Mouse (Mus musculus): ENCODE results near the gene Ssu72. TPM values are rescaled to one million over a fixed set of nuclear protein-coding genes. Genes with fewer than 3 reads are reported as not detected.

Ssu72 gene
- total and polyA plus RNA-seq, 3 experiments: 160 to 245 (median 169) TPM

GRCm38 (mm10) chr4:155779498-155779897, 74.9 kb downstream of the Ssu72 start:
- TF ChIP-seq RAD21 (IDR thresholded peaks at IDR 0.05; ENCODE audit: low read depth, low read length): no peak
- no peak for TF ChIP-seq JUND (conservative IDR thresholded peaks at IDR 0.05; ENCODE audit: low read depth, low read length)
- no peak for TF ChIP-seq SMC3 (IDR thresholded peaks at IDR 0.05; ENCODE audit: low read depth, low read length)
- no peak for TF ChIP-seq EP300 (IDR thresholded peaks at IDR 0.05; ENCODE audit: low read length)
- no peak for TF ChIP-seq POLR2A (IDR thresholded peaks at IDR 0.05; ENCODE audit: low read depth, low read length)
- TF ChIP-seq SIN3A (IDR thresholded peaks at IDR 0.05; ENCODE audit: low read length): no peak
- TF ChIP-seq USF2 (conservative IDR thresholded peaks at IDR 0.05; ENCODE audit: low read depth, low read length): no peak
- TF ChIP-seq MAFK (IDR thresholded peaks at IDR 0.05; ENCODE audit: insufficient replicate concordance, low read length): no peak
- no peak for TF ChIP-seq MAZ (IDR thresholded peaks at IDR 0.05; ENCODE audit: low read depth, low read length)
- no peak for TF ChIP-seq MXI1 (IDR thresholded peaks at IDR 0.05; ENCODE audit: low read depth, low read length)
- no peak for TF ChIP-seq MYC (IDR thresholded peaks at IDR 0.05; ENCODE audit: low read depth, low read length)
- TF ChIP-seq ZMIZ1 (IDR thresholded peaks at IDR 0.05; ENCODE audit: low read depth, low read length): no peak
- no peak for TF ChIP-seq TCF12 (IDR thresholded peaks at IDR 0.05; ENCODE audit: low read depth, low read length)
- no peak for TF ChIP-seq E2F4 (IDR thresholded peaks at IDR 0.05; ENCODE audit: insufficient replicate concordance, low read depth, low read length)
- TF ChIP-seq POLR2AphosphoS2 (IDR thresholded peaks at IDR 0.05; ENCODE audit: low read depth, low read length): no peak
- no peak for DNase-seq (ENCODE audit: extremely low read depth)
- Histone ChIP-seq H3K4me2 (ENCODE audit: insufficient read depth, low read depth, poor library complexity, severe bottlenecking) (no peak overlapping the region), H3K79me2 (replicated peaks; ENCODE audit: control insufficient read depth, extremely low read depth, insufficient read depth, poor library complexity, severe bottlenecking) (no peaks in the 10 kb centered on the region), H3K36me3 (replicated peaks in 1 of 2; ENCODE audit: control insufficient read depth in 1 of 2, insufficient read depth in 1 of 2, low read length in 1 of 2) (no peaks in the 10 kb centered on the region), H3K27me3 (replicated peaks) (peaks cover 26% of the 10 kb centered on the region), H3K9ac (ENCODE audit: insufficient read depth, low read depth) (no peak overlapping the region), H3K27ac (ENCODE audit: insufficient read depth, low read depth) (no peak overlapping the region), H3K4me3 (replicated peaks in 1 of 3; ENCODE audit: low read depth in 2 of 3, low read length in 2 of 3, poor library complexity in 1 of 3) (no peak overlapping the region), H3K4me1 (ENCODE audit: control insufficient read depth in 1 of 2, insufficient read depth in 2 of 2) (peaks cover 12 to 35% of the 10 kb centered on the region in 2 experiments), H3K9me3 (replicated peaks; ENCODE audit: low read length) (no peaks in the 10 kb centered on the region)
- dilution Hi-C loops (cut with MboI; ENCODE audit: extremely low pct_ligation_motif_present, extremely low pct_unique_long_range_greater_than_20kb, low sequenced_read_pairs): no loop called here
- in situ Hi-C loops (cut with MboI; ENCODE audit: low pct_ligation_motif_present, low pct_unique_long_range_greater_than_20kb, low sequenced_read_pairs): no loop called here

- H3K27ac ChIP-seq (ENCODE audit: insufficient read depth, low read depth): no peak overlapping the region
- TF ChIP-seq ETS1 (conservative IDR thresholded peaks at IDR 0.05; ENCODE audit: low read depth, low read length): no peak
- no peak for TF ChIP-seq MAX (IDR thresholded peaks at IDR 0.05; ENCODE audit: low read length)
- no peak for TF ChIP-seq RCOR1 (conservative IDR thresholded peaks at IDR 0.05; ENCODE audit: low read depth, low read length)
- no peak for TF ChIP-seq UBTF (IDR thresholded peaks at IDR 0.05; ENCODE audit: low read depth, low read length)
- no peak for TF ChIP-seq TBP (conservative IDR thresholded peaks at IDR 0.05; ENCODE audit: low read depth, low read length)
- TF ChIP-seq SMC3 (IDR thresholded peaks at IDR 0.05; ENCODE audit: low read depth, low read length): no peak
- TF ChIP-seq RAD21 (IDR thresholded peaks at IDR 0.05; ENCODE audit: low read depth, low read length): no peak
- no peak for TF ChIP-seq PAX5 (IDR thresholded peaks at IDR 0.05; ENCODE audit: low read length)
- H3K4me3 ChIP-seq (replicated peaks in 1 of 3; ENCODE audit: low read depth in 2 of 3, low read length in 2 of 3, poor library complexity in 1 of 3): no peak overlapping the region
- H3K9me3 ChIP-seq (replicated peaks; ENCODE audit: low read length): no peaks in the 10 kb centered on the region
- H3K79me2 ChIP-seq (replicated peaks; ENCODE audit: control insufficient read depth, extremely low read depth, insufficient read depth, poor library complexity, severe bottlenecking): no peaks in the 10 kb centered on the region
- no peak overlapping the region for H3K9ac ChIP-seq (ENCODE audit: insufficient read depth, low read depth)
- H3K36me3 ChIP-seq (replicated peaks in 1 of 2; ENCODE audit: control insufficient read depth in 1 of 2, insufficient read depth in 1 of 2, low read length in 1 of 2): no peaks in the 10 kb centered on the region
- peaks cover 2 to 30% of the 10 kb centered on the region in 2 experiments for H3K4me1 ChIP-seq (ENCODE audit: control insufficient read depth in 1 of 2, insufficient read depth in 2 of 2)
- no peak for DNase-seq (ENCODE audit: extremely low read depth)
- dilution Hi-C loops (cut with MboI; ENCODE audit: extremely low pct_ligation_motif_present, extremely low pct_unique_long_range_greater_than_20kb, low sequenced_read_pairs) (no loop called here), in situ Hi-C loops (cut with MboI; ENCODE audit: low pct_ligation_motif_present, low pct_unique_long_range_greater_than_20kb, low sequenced_read_pairs) (no loop called here)
- peaks cover 34% of the 10 kb centered on the region for H3K27me3 ChIP-seq (replicated peaks)
- no peak overlapping the region for H3K4me2 ChIP-seq (ENCODE audit: insufficient read depth, low read depth, poor library complexity, severe bottlenecking)
Observed at GRCm38 (mm10) chr4:155780895-155781294, 76.3 kb downstream of the Ssu72 start.

Other genes with a start within 250 kb of the Ssu72 start
Only the 20 nearest of the 25 such genes appear.
- 138 and 162 TPM in 2 replicates for gene Nadk, start 142.4 kb upstream of the Ssu72 start, total RNA-seq (2012; rRNA removed)
- gene Nadk, start 142.4 kb upstream of the Ssu72 start, total RNA-seq (2014; rRNA removed): 193 and 204 TPM in 2 replicates
- 199 and 212 TPM in 2 replicates for gene Nadk, start 142.4 kb upstream of the Ssu72 start, polyA plus RNA-seq (2012; ENCODE audit: insufficient read length, low read depth)
- 14.2 and 14.6 TPM in 2 replicates for gene Slc35e2, start 103.4 kb upstream of the Ssu72 start, total RNA-seq (2012; rRNA removed)
- 9.9 and 10.4 TPM in 2 replicates for gene Slc35e2, start 103.4 kb upstream of the Ssu72 start, total RNA-seq (2014; rRNA removed)
- 6.2 and 8.2 TPM in 2 replicates for gene Slc35e2, start 103.4 kb upstream of the Ssu72 start, polyA plus RNA-seq (2012; ENCODE audit: insufficient read length, low read depth)
- gene Cdk11b, start 79.9 kb upstream of the Ssu72 start, total RNA-seq (2012; rRNA removed): 26.6 and 32.5 TPM in 2 replicates
- 13.0 and 15.6 TPM in 2 replicates for gene Cdk11b, start 79.9 kb upstream of the Ssu72 start, total RNA-seq (2014; rRNA removed)
- gene Cdk11b, start 79.9 kb upstream of the Ssu72 start, polyA plus RNA-seq (2012; ENCODE audit: insufficient read length, low read depth): 82.0 and 106 TPM in 2 replicates
- gene Gm10563, start 59.4 kb upstream of the Ssu72 start, total RNA-seq (2012; rRNA removed): not detected in 2 replicates
- not detected in 2 replicates for gene Gm10563, start 59.4 kb upstream of the Ssu72 start, total RNA-seq (2014; rRNA removed)
- not detected in 2 replicates for gene Gm10563, start 59.4 kb upstream of the Ssu72 start, polyA plus RNA-seq (2012; ENCODE audit: insufficient read length, low read depth)
- 3.3 and 7.9 TPM in 2 replicates for gene Mmp23, start 51.4 kb upstream of the Ssu72 start, total RNA-seq (2012; rRNA removed)
- 0.74 and 1.1 TPM in 2 replicates for gene Mmp23, start 51.4 kb upstream of the Ssu72 start, total RNA-seq (2014; rRNA removed)
- 0.95 and 2.0 TPM in 2 replicates for gene Mmp23, start 51.4 kb upstream of the Ssu72 start, polyA plus RNA-seq (2012; ENCODE audit: insufficient read length, low read depth)
- gene Mib2, start 35.6 kb upstream of the Ssu72 start, total RNA-seq (2012; rRNA removed): 24.8 and 66.5 TPM in 2 replicates
- gene Mib2, start 35.6 kb upstream of the Ssu72 start, total RNA-seq (2014; rRNA removed): 17.6 and 19.0 TPM in 2 replicates
- gene Mib2, start 35.6 kb upstream of the Ssu72 start, polyA plus RNA-seq (2012; ENCODE audit: insufficient read length, low read depth): 23.6 and 25.5 TPM in 2 replicates
- 2.4 and 3.2 TPM in 2 replicates for gene Fndc10, start 10.5 kb upstream of the Ssu72 start, total RNA-seq (2012; rRNA removed)
- gene Fndc10, start 10.5 kb upstream of the Ssu72 start, total RNA-seq (2014; rRNA removed): 0.96 and 1.7 TPM in 2 replicates
- gene Fndc10, start 10.5 kb upstream of the Ssu72 start, polyA plus RNA-seq (2012; ENCODE audit: insufficient read length, low read depth): 1.3 and 1.4 TPM in 2 replicates
- 0.34 and 0.38 TPM in 2 replicates for gene Tmem240, start 30.0 kb downstream of the Ssu72 start, total RNA-seq (2012; rRNA removed)
- gene Tmem240, start 30.0 kb downstream of the Ssu72 start, total RNA-seq (2014; rRNA removed): not detected in 2 replicates
- 0.11 and 0.14 TPM in 2 replicates for gene Tmem240, start 30.0 kb downstream of the Ssu72 start, polyA plus RNA-seq (2012; ENCODE audit: insufficient read length, low read depth)
- gene Atad3a, start 56.3 kb downstream of the Ssu72 start, total RNA-seq (2012; rRNA removed): 154 and 175 TPM in 2 replicates
- gene Atad3a, start 56.3 kb downstream of the Ssu72 start, total RNA-seq (2014; rRNA removed): 133 and 135 TPM in 2 replicates
- 182 and 216 TPM in 2 replicates for gene Atad3a, start 56.3 kb downstream of the Ssu72 start, polyA plus RNA-seq (2012; ENCODE audit: insufficient read length, low read depth)
- 1.2 and 1.8 TPM in 2 replicates for gene Vwa1, start 69.9 kb downstream of the Ssu72 start, total RNA-seq (2012; rRNA removed)
- gene Vwa1, start 69.9 kb downstream of the Ssu72 start, total RNA-seq (2014; rRNA removed): 0.12 and 0.15 TPM in 2 replicates
- gene Vwa1, start 69.9 kb downstream of the Ssu72 start, polyA plus RNA-seq (2012; ENCODE audit: insufficient read length, low read depth): 0.12 and 0.13 TPM in 2 replicates
- 0.04 TPM in 2 replicates for gene Tmem88b, start 81.1 kb downstream of the Ssu72 start, total RNA-seq (2012; rRNA removed)
- not detected in 2 replicates for gene Tmem88b, start 81.1 kb downstream of the Ssu72 start, total RNA-seq (2014; rRNA removed)
- gene Tmem88b, start 81.1 kb downstream of the Ssu72 start, polyA plus RNA-seq (2012; ENCODE audit: insufficient read length, low read depth): not detected in 2 replicates
- gene Ankrd65, start 85.6 kb downstream of the Ssu72 start, total RNA-seq (2012; rRNA removed): not detected in 2 replicates
- not detected in 2 replicates for gene Ankrd65, start 85.6 kb downstream of the Ssu72 start, total RNA-seq (2014; rRNA removed)
- gene Ankrd65, start 85.6 kb downstream of the Ssu72 start, polyA plus RNA-seq (2012; ENCODE audit: insufficient read length, low read depth): not detected in 2 replicates
- gene Mrpl20, start 98.1 kb downstream of the Ssu72 start, total RNA-seq (2012; rRNA removed): 146 and 238 TPM in 2 replicates
- gene Mrpl20, start 98.1 kb downstream of the Ssu72 start, total RNA-seq (2014; rRNA removed): 230 and 244 TPM in 2 replicates
- 193 and 212 TPM in 2 replicates for gene Mrpl20, start 98.1 kb downstream of the Ssu72 start, polyA plus RNA-seq (2012; ENCODE audit: insufficient read length, low read depth)
- 63.0 and 63.7 TPM in 2 replicates for gene Ccnl2, start 107.7 kb downstream of the Ssu72 start, total RNA-seq (2012; rRNA removed)
- gene Ccnl2, start 107.7 kb downstream of the Ssu72 start, total RNA-seq (2014; rRNA removed): 67.7 and 79.7 TPM in 2 replicates
- gene Ccnl2, start 107.7 kb downstream of the Ssu72 start, polyA plus RNA-seq (2012; ENCODE audit: insufficient read length, low read depth): 59.6 and 64.8 TPM in 2 replicates
- gene Aurkaip1, start 126.5 kb downstream of the Ssu72 start, total RNA-seq (2012; rRNA removed): 142 and 149 TPM in 2 replicates
- gene Aurkaip1, start 126.5 kb downstream of the Ssu72 start, total RNA-seq (2014; rRNA removed): 162 and 182 TPM in 2 replicates
- gene Aurkaip1, start 126.5 kb downstream of the Ssu72 start, polyA plus RNA-seq (2012; ENCODE audit: insufficient read length, low read depth): 138 and 141 TPM in 2 replicates
- 17.2 and 24.0 TPM in 2 replicates for gene Mxra8, start 134.9 kb downstream of the Ssu72 start, total RNA-seq (2012; rRNA removed)
- gene Mxra8, start 134.9 kb downstream of the Ssu72 start, total RNA-seq (2014; rRNA removed): 8.8 and 10.8 TPM in 2 replicates
- gene Mxra8, start 134.9 kb downstream of the Ssu72 start, polyA plus RNA-seq (2012; ENCODE audit: insufficient read length, low read depth): 10.8 and 12.4 TPM in 2 replicates
- gene Dvl1, start 142.6 kb downstream of the Ssu72 start, total RNA-seq (2012; rRNA removed): 52.1 and 55.1 TPM in 2 replicates
- gene Dvl1, start 142.6 kb downstream of the Ssu72 start, total RNA-seq (2014; rRNA removed): 25.8 and 28.5 TPM in 2 replicates
- 21.4 and 23.9 TPM in 2 replicates for gene Dvl1, start 142.6 kb downstream of the Ssu72 start, polyA plus RNA-seq (2012; ENCODE audit: insufficient read length, low read depth)
- gene Tas1r3, start 158.6 kb downstream of the Ssu72 start, total RNA-seq (2012; rRNA removed): 0.63 and 0.89 TPM in 2 replicates
- gene Tas1r3, start 158.6 kb downstream of the Ssu72 start, total RNA-seq (2014; rRNA removed): 0.09 and 0.15 TPM in 2 replicates
- gene Tas1r3, start 158.6 kb downstream of the Ssu72 start, polyA plus RNA-seq (2012; ENCODE audit: insufficient read length, low read depth): 0.34 and 0.47 TPM in 2 replicates
- 12.1 and 16.2 TPM in 2 replicates for gene Cptp, start 164.6 kb downstream of the Ssu72 start, total RNA-seq (2012; rRNA removed)
- gene Cptp, start 164.6 kb downstream of the Ssu72 start, total RNA-seq (2014; rRNA removed): 8.0 and 9.0 TPM in 2 replicates
- gene Cptp, start 164.6 kb downstream of the Ssu72 start, polyA plus RNA-seq (2012; ENCODE audit: insufficient read length, low read depth): 15.5 and 16.5 TPM in 2 replicates
- gene Ints11, start 164.7 kb downstream of the Ssu72 start, total RNA-seq (2012; rRNA removed): 97.6 and 103 TPM in 2 replicates
- gene Ints11, start 164.7 kb downstream of the Ssu72 start, total RNA-seq (2014; rRNA removed): 83.9 and 88.9 TPM in 2 replicates
- 72.5 and 77.1 TPM in 2 replicates for gene Ints11, start 164.7 kb downstream of the Ssu72 start, polyA plus RNA-seq (2012; ENCODE audit: insufficient read length, low read depth)